Comparison of ENCODE assay signal across 10 mouse cellular contexts in the genomic region with DNA sequence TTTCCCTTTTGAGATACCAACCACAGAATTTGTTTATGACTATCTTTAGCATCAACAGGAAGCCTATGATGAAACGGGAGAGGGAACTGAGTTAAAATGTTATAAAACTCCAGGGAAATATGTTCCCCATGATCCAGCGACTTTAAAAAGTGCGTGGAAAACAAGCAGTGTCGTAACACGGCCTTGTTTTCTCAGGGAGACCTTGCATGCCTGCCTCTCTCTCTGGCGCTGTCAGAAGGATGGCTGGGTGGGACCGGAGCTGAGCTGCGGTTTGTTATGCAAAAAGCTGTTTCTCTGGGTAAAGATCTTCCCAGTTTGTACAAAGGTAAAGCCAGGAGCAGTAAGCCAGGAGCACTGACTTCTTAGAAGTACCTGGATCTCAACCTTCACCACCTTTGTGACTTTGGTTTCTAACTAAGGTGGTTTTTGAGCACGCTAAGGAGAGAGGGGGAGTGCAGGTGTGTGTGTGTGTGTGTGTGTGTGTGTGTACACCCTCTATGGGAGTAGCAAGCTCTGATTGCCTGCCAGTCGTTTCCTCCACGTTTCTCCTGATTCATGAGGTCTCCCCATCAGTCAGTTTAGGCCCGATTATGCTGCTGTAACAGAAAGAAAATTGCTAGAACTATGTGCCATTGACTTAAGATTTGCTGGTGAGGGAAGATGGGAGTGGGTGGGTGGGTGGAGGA.
DNase-seq lines count a peak whose midpoint lies in the region; ATAC-seq and TF ChIP-seq lines count a peak whose summit lies in the region.
"Had no signal": no experiment of that assay in that cellular context is flagged by ENCODE, and none has a peak within 500 bp of the region (broad histone marks: within the 10 kb centered on the region; RNA-seq: fewer than 3 reads in every experiment).

No protein-coding gene starts in this region.

- no peak overlapping the region for H3K4me2 ChIP-seq in lung, embryonic 14.5 days
- H3K4me2 ChIP-seq in forebrain, embryonic 13.5 days, result no peak overlapping the region

- no peak overlapping the region for H3K4me3 ChIP-seq in lung, embryonic 14.5 days (ENCODE audit: low read depth, low read length)
- H3K4me3 ChIP-seq in forebrain, embryonic 13.5 days, result no peak overlapping the region

- no peaks in the 10 kb centered on the region; the same call in 1 of the 2 replicates for H3K4me1 ChIP-seq in lung, embryonic 14.5 days (ENCODE audit: insufficient read depth)
- H3K4me1 ChIP-seq in forebrain, embryonic 13.5 days, result no peaks in the 10 kb centered on the region

- no peaks in the 10 kb centered on the region for H3K36me3 ChIP-seq in lung, embryonic 14.5 days (ENCODE audit: insufficient read depth)
- no peaks in the 10 kb centered on the region for H3K36me3 ChIP-seq in forebrain, embryonic 13.5 days (ENCODE audit: poor library complexity, severe bottlenecking)

- peak; percentile 61 to 66 for DNase-seq in CD8-positive naive resting alpha-beta T cell, adult 2 months (ENCODE audit: low read depth in 2 of 2, low spot score in 2 of 2)
- peak; percentile 55 for DNase-seq in WW6 (ENCODE audit: low read depth, low spot score)
- DNase-seq in lung, embryonic 14.5 days, result peak; percentile 8
- DNase-seq in spleen, postnatal 36 days (ENCODE audit: low spot score in 2 of 2), result peak; percentile 71 to 73
- DNase-seq in layer of hippocampus, postnatal 10 days (ENCODE audit: low spot score in 2 of 2), result no peak
- DNase-seq in right cerebral cortex, postnatal 4 days, result no peak
- DNase-seq: heart, postnatal 14 days; layer of hippocampus, adult 9-11 months had no signal

- no peak overlapping the region for H3K9ac ChIP-seq in lung, embryonic 14.5 days
- no peak overlapping the region for H3K9ac ChIP-seq in forebrain, embryonic 13.5 days

- no peak for TF ChIP-seq CTCF in lung, embryonic 14.5 days (IDR thresholded peaks at IDR 0.05; ENCODE audit: low read depth)

- no peaks in the 10 kb centered on the region for H3K27me3 ChIP-seq in lung, embryonic 14.5 days (ENCODE audit: insufficient read depth, low read length)
- H3K27me3 ChIP-seq in forebrain, embryonic 13.5 days, result no peaks in the 10 kb centered on the region

- 24% methylated on average over 12 of the region's 12 CpGs for WGBS in lung, embryonic 14.5 days
- 30% methylated on average over 12 of the region's 12 CpGs for WGBS in forebrain, embryonic 13.5 days

- no peaks in the 10 kb centered on the region for H3K9me3 ChIP-seq in lung, embryonic 14.5 days (ENCODE audit: low read depth, low read length)
- H3K9me3 ChIP-seq in forebrain, embryonic 13.5 days (replicated peaks), result no peaks in the 10 kb centered on the region

- ATAC-seq in lung, embryonic 14.5 days (ENCODE audit: insufficient read depth), result no peak
- ATAC-seq in forebrain, embryonic 13.5 days, result no peak
- ATAC-seq: midbrain, embryonic 16.5 days had no signal

- no peak overlapping the region for H3K27ac ChIP-seq in lung, embryonic 14.5 days (ENCODE audit: low read depth)
- H3K27ac ChIP-seq in forebrain, embryonic 13.5 days, result no peak overlapping the region

Comparison
In these comparisons a context has a peak if more than half of its experiments do, and no peak if none do; other contexts are left out.
1. DNase-seq: peak in CD8-positive naive resting alpha-beta T cell, adult 2 months (2 of 2), WW6 (single experiment), lung, embryonic 14.5 days (single experiment) and spleen, postnatal 36 days (2 of 2); none in layer of hippocampus, postnatal 10 days (0 of 2) and right cerebral cortex, postnatal 4 days (single experiment).